Mouse (Mus musculus): Measurements from ENCODE around the gene Gm20388. TPM values are rescaled to one million over a fixed set of nuclear protein-coding genes. Genes with fewer than 3 reads are reported as not detected.

The Gm20388 gene
- polyA plus RNA-seq, 1 experiment from 2014 or later, result not detected

DNA sequence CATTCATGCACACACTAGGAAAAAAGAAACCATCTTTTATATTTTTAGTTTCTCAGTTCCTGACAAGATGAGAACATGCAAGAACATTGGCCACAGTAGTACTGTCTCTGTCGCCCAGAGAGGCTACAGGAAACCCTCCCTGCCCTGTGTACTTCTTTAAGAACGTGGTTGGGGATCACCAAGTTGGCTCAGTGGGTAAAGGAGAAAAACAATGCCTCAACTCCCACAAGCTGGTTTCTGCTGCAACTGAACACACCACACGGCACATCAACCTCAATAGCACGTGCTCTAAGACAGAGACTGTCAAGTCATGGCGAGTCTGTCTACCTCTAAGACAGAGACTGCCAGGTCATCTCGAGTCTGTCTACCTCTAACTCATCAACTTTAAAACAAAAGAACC is 3042.4 kb downstream of the Gm20388 start:
- H3K36me3 ChIP-seq (ENCODE audit: control insufficient read depth, insufficient read depth, low read length), result no peaks in the 10 kb centered on the region
- peaks cover 16 to 41% of the 10 kb centered on the region in 2 experiments for H3K4me1 ChIP-seq (ENCODE audit: control insufficient read depth in 2 of 2, insufficient read depth in 2 of 2, low read length in 2 of 2)
- ATAC-seq (ENCODE audit: insufficient number of reproducible peaks, insufficient read depth, low FRiP score, low read depth), result no peak
- no peaks in the 10 kb centered on the region for H3K9me3 ChIP-seq (ENCODE audit: control insufficient read depth, low read length)
- no peak overlapping the region for H3K4me3 ChIP-seq (ENCODE audit: control insufficient read depth in 1 of 2, insufficient read depth in 1 of 2, low read depth in 1 of 2, low read length in 2 of 2)
- H3K27ac ChIP-seq (replicated peaks in 1 of 2; ENCODE audit: control insufficient read depth in 1 of 2, insufficient read depth in 1 of 2, low read depth in 2 of 2, low read length in 2 of 2), result no peak overlapping the region
- H3K9ac ChIP-seq (ENCODE audit: low read length), result no peak overlapping the region
- H3K27me3 ChIP-seq (ENCODE audit: control insufficient read depth, insufficient read depth, low read length), result no peaks in the 10 kb centered on the region
- no peak overlapping the region for H3K4me2 ChIP-seq (ENCODE audit: low read length)
- WGBS, result 86% methylated on average over 6 of the region's 6 CpGs

DNA sequence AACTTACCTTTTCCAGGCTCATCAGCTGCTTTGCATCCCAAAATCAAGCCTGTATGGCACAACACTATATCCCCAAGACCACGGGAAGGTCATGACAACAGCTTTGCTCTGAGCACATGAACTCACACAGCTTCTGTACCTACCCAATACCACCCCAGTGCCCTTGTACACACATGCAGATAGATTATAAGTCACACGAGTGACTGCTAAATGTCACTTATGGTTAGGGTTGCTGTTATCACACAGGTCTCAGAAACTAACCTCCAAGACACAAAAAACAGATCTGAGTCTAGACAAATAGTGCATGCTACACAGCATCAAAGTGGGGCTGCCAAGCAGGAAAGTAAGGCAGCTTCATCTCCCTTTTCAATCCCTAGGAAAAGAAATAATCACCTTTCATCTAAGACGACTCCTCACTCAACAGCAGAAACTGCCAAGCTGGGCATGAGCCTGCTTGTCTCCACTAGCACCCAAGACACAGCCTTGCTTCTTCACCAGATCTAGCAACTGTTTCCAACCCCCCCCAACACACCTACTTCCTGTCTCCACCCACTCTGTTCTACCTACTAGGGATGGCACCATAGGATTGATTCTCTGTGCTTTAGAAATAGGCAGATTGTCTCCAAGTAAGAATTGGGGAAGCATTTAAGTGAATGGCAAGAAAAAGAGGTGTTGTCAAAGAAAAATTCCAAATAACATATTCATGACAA is 3043.6 kb downstream of the Gm20388 start:
- 61% methylated on average over 3 of the region's 3 CpGs for whole genome bisulfite sequencing
- peaks cover 15 to 37% of the 10 kb centered on the region in 2 experiments for H3K4me1 ChIP-seq (ENCODE audit: control insufficient read depth in 2 of 2, insufficient read depth in 2 of 2, low read length in 2 of 2)
- no peak overlapping the region for H3K4me2 ChIP-seq (ENCODE audit: low read length)
- no peaks in the 10 kb centered on the region for H3K27me3 ChIP-seq (ENCODE audit: control insufficient read depth, insufficient read depth, low read length)
- H3K9me3 ChIP-seq (ENCODE audit: control insufficient read depth, low read length), result no peaks in the 10 kb centered on the region
- no peaks in the 10 kb centered on the region for H3K36me3 ChIP-seq (ENCODE audit: control insufficient read depth, insufficient read depth, low read length)
- no peak overlapping the region for H3K27ac ChIP-seq (replicated peaks in 1 of 2; ENCODE audit: control insufficient read depth in 1 of 2, insufficient read depth in 1 of 2, low read depth in 2 of 2, low read length in 2 of 2)
- ATAC-seq (ENCODE audit: insufficient number of reproducible peaks, insufficient read depth, low FRiP score, low read depth), result no peak
- H3K9ac ChIP-seq (ENCODE audit: low read length), result no peak overlapping the region
- H3K4me3 ChIP-seq (ENCODE audit: control insufficient read depth in 1 of 2, insufficient read depth in 1 of 2, low read depth in 1 of 2, low read length in 2 of 2), result no peak overlapping the region

DNA sequence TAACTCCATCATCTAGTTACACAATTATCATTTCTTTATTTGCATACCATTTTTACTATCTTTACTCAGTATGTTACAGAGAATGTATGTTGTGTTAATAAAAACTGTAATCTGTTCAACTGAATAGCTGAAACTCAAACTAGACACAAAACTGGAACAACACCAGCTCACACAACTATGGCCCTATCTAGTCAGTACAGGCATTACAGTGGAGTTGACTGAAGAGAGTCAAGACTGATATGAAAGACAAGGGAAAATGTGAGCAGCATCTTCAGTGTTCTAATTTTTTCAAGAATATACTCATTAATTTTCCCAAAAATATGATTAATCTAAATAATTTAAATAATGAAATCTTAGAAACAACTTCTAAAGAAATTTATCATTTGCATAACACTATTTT is 3044.6 kb downstream of the Gm20388 start:
- no peak for ATAC-seq (ENCODE audit: insufficient number of reproducible peaks, insufficient read depth, low FRiP score, low read depth)
- no peaks in the 10 kb centered on the region for H3K36me3 ChIP-seq (ENCODE audit: control insufficient read depth, insufficient read depth, low read length)
- no peak overlapping the region for H3K27ac ChIP-seq (replicated peaks in 1 of 2; ENCODE audit: control insufficient read depth in 1 of 2, insufficient read depth in 1 of 2, low read depth in 2 of 2, low read length in 2 of 2)
- no peak overlapping the region for H3K4me2 ChIP-seq (ENCODE audit: low read length)
- H3K4me1 ChIP-seq (ENCODE audit: control insufficient read depth in 2 of 2, insufficient read depth in 2 of 2, low read length in 2 of 2), result peaks cover 9 to 27% of the 10 kb centered on the region in 2 experiments; a peak in 3 of 4 replicates
- no peaks in the 10 kb centered on the region for H3K9me3 ChIP-seq (ENCODE audit: control insufficient read depth, low read length)
- H3K27me3 ChIP-seq (ENCODE audit: control insufficient read depth, insufficient read depth, low read length), result no peaks in the 10 kb centered on the region
- H3K4me3 ChIP-seq (ENCODE audit: control insufficient read depth in 1 of 2, insufficient read depth in 1 of 2, low read depth in 1 of 2, low read length in 2 of 2), result no peak overlapping the region
- H3K9ac ChIP-seq (ENCODE audit: low read length), result no peak overlapping the region

DNA sequence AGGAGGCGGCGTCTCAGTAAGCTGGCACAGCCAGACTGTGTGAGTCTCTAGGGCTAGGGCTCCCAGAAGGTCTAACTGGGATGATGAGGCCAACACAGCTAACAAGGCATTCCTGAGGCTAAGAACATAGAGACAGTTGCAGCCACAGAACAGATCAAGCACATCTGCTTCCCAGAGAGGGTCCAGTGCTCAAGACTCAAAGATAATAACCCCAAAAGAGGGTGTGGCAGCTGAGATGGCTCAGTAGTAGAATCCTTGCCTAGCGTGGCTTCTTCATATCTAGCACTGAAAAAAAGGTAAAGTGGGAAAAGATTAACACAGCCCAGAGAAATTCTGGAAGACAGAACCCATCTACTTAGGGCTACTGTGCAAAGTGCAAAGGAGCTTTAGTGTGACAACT is 3045.4 kb downstream of the Gm20388 start:
- 88% methylated on average over 3 of the region's 3 CpGs for WGBS
- Histone ChIP-seq H3K27me3 (ENCODE audit: control insufficient read depth, insufficient read depth, low read length) (no peaks in the 10 kb centered on the region), H3K4me1 (ENCODE audit: control insufficient read depth in 2 of 2, insufficient read depth in 2 of 2, low read length in 2 of 2) (peaks cover 13 to 29% of the 10 kb centered on the region in 2 experiments), H3K4me3 (ENCODE audit: control insufficient read depth in 1 of 2, insufficient read depth in 1 of 2, low read depth in 1 of 2, low read length in 2 of 2) (no peak overlapping the region), H3K4me2 (ENCODE audit: low read length) (no peak overlapping the region), H3K36me3 (ENCODE audit: control insufficient read depth, insufficient read depth, low read length) (no peaks in the 10 kb centered on the region), H3K9ac (ENCODE audit: low read length) (no peak overlapping the region), H3K9me3 (ENCODE audit: control insufficient read depth, low read length) (no peaks in the 10 kb centered on the region), H3K27ac (replicated peaks in 1 of 2; ENCODE audit: control insufficient read depth in 1 of 2, insufficient read depth in 1 of 2, low read depth in 2 of 2, low read length in 2 of 2) (no peak overlapping the region)
- ATAC-seq (ENCODE audit: insufficient number of reproducible peaks, insufficient read depth, low FRiP score, low read depth), result no peak

DNA sequence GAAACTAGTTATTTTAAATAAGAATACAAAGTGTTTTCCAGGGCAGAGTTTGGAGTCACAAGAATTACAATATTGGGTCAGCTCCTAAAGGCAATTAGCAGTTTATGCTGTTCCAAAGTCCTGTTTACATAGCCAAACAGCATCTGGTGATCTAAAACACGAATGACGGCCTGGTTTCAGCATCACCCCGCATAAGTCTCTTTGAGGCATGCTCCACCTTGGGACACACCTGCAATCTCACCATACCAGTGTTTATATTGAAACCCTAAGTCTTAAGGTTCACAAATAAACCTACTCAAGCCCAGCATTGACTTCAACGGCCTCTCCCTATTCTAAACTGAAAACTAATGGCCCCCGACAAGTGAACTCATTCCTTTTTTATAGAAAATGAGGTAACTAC is 3049.7 kb downstream of the Gm20388 start:
- H3K4me2 ChIP-seq (ENCODE audit: low read length), result no peak overlapping the region
- WGBS, result 81% methylated on average over 5 of the region's 5 CpGs
- peaks cover 15 to 36% of the 10 kb centered on the region in 2 experiments for H3K4me1 ChIP-seq (ENCODE audit: control insufficient read depth in 2 of 2, insufficient read depth in 2 of 2, low read length in 2 of 2)
- no peak overlapping the region for H3K27ac ChIP-seq (replicated peaks in 1 of 2; ENCODE audit: control insufficient read depth in 1 of 2, insufficient read depth in 1 of 2, low read depth in 2 of 2, low read length in 2 of 2)
- no peak for ATAC-seq (ENCODE audit: insufficient number of reproducible peaks, insufficient read depth, low FRiP score, low read depth)
- 0 out of 2 replicates have a peak, but pooled peaks cover 4% of the 10 kb centered on the region for H3K36me3 ChIP-seq (ENCODE audit: control insufficient read depth, insufficient read depth, low read length)
- H3K9ac ChIP-seq (ENCODE audit: low read length), result no peak overlapping the region
- H3K27me3 ChIP-seq (ENCODE audit: control insufficient read depth, insufficient read depth, low read length), result no peaks in the 10 kb centered on the region
- no peaks in the 10 kb centered on the region for H3K9me3 ChIP-seq (ENCODE audit: control insufficient read depth, low read length)
- H3K4me3 ChIP-seq (ENCODE audit: control insufficient read depth in 1 of 2, insufficient read depth in 1 of 2, low read depth in 1 of 2, low read length in 2 of 2), result no peak overlapping the region

GRCm38 (mm10) chr8:122960932-122961331 is 3050.3 kb downstream of the Gm20388 start:
- Histone ChIP-seq H3K4me1 (ENCODE audit: control insufficient read depth in 2 of 2, insufficient read depth in 2 of 2, low read length in 2 of 2) (peaks cover 13 to 31% of the 10 kb centered on the region in 2 experiments), H3K27ac (replicated peaks in 1 of 2; ENCODE audit: control insufficient read depth in 1 of 2, insufficient read depth in 1 of 2, low read depth in 2 of 2, low read length in 2 of 2) (no peak overlapping the region), H3K36me3 (ENCODE audit: control insufficient read depth, insufficient read depth, low read length) (0 out of 2 replicates have a peak, but pooled peaks cover 4% of the 10 kb centered on the region), H3K27me3 (ENCODE audit: control insufficient read depth, insufficient read depth, low read length) (no peaks in the 10 kb centered on the region), H3K4me3 (ENCODE audit: control insufficient read depth in 1 of 2, insufficient read depth in 1 of 2, low read depth in 1 of 2, low read length in 2 of 2) (no peak overlapping the region), H3K9me3 (ENCODE audit: control insufficient read depth, low read length) (no peaks in the 10 kb centered on the region), H3K4me2 (ENCODE audit: low read length) (no peak overlapping the region), H3K9ac (ENCODE audit: low read length) (no peak overlapping the region)
- ATAC-seq (ENCODE audit: insufficient number of reproducible peaks, insufficient read depth, low FRiP score, low read depth), result 0 out of 2 replicates have a peak, but pooled peaks have one; percentile 50
- 4% methylated on average over 1 of the region's 1 CpGs for WGBS

GRCm38 (mm10) chr8:122961458-122961857 is 3050.8 kb downstream of the Gm20388 start:
- H3K4me2 ChIP-seq (ENCODE audit: low read length), result no peak overlapping the region

DNA sequence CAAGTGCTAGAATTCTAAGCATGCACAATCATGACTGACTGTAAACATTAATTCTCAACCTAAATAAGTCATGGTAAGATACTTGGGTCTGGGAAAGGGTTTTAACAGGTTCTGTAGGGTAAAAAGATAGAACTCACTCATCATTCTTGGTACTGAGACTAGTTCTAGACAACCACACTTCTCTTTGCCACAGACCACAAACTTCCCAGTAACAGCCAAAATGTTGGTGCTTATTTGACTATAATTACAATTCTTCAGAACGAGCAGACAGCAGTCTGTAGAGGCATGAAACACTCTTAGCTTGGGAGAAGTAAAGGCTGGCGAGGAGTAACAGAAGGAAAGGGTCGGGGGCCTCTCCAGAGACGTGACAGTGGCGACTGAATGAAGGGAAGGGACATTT is 3051.4 kb downstream of the Gm20388 start:
- H3K4me3 ChIP-seq (ENCODE audit: control insufficient read depth in 1 of 2, insufficient read depth in 1 of 2, low read depth in 1 of 2, low read length in 2 of 2), result no peak overlapping the region
- no peak overlapping the region for H3K4me2 ChIP-seq (ENCODE audit: low read length)
- WGBS, result 62% methylated on average over 5 of the region's 5 CpGs
- no peak overlapping the region for H3K9ac ChIP-seq (ENCODE audit: low read length)
- ATAC-seq (ENCODE audit: insufficient number of reproducible peaks, insufficient read depth, low FRiP score, low read depth), result no peak
- no peaks in the 10 kb centered on the region for H3K9me3 ChIP-seq (ENCODE audit: control insufficient read depth, low read length)
- H3K27me3 ChIP-seq (ENCODE audit: control insufficient read depth, insufficient read depth, low read length), result no peaks in the 10 kb centered on the region
- H3K27ac ChIP-seq (replicated peaks in 1 of 2; ENCODE audit: control insufficient read depth in 1 of 2, insufficient read depth in 1 of 2, low read depth in 2 of 2, low read length in 2 of 2), result no peak overlapping the region; a peak in 1 of 4 replicates
- 0 out of 2 replicates have a peak, but pooled peaks cover 4% of the 10 kb centered on the region for H3K36me3 ChIP-seq (ENCODE audit: control insufficient read depth, insufficient read depth, low read length)
- peaks cover 8 to 28% of the 10 kb centered on the region in 2 experiments for H3K4me1 ChIP-seq (ENCODE audit: control insufficient read depth in 2 of 2, insufficient read depth in 2 of 2, low read length in 2 of 2)

More at GRCm38 (mm10) chr8:122961458-122961857, 3050.8 kb downstream of the Gm20388 start:
- ATAC-seq (ENCODE audit: insufficient number of reproducible peaks, insufficient read depth, low FRiP score, low read depth), result no peak
- peaks cover 11 to 28% of the 10 kb centered on the region in 2 experiments for H3K4me1 ChIP-seq (ENCODE audit: control insufficient read depth in 2 of 2, insufficient read depth in 2 of 2, low read length in 2 of 2)
- H3K9me3 ChIP-seq (ENCODE audit: control insufficient read depth, low read length), result no peaks in the 10 kb centered on the region
- no peak overlapping the region for H3K9ac ChIP-seq (ENCODE audit: low read length)
- H3K27me3 ChIP-seq (ENCODE audit: control insufficient read depth, insufficient read depth, low read length), result no peaks in the 10 kb centered on the region
- no peak overlapping the region for H3K4me3 ChIP-seq (ENCODE audit: control insufficient read depth in 1 of 2, insufficient read depth in 1 of 2, low read depth in 1 of 2, low read length in 2 of 2)
- H3K27ac ChIP-seq (replicated peaks in 1 of 2; ENCODE audit: control insufficient read depth in 1 of 2, insufficient read depth in 1 of 2, low read depth in 2 of 2, low read length in 2 of 2), result no peak overlapping the region
- WGBS, result 5% methylated on average over 2 of the region's 2 CpGs
- H3K36me3 ChIP-seq (ENCODE audit: control insufficient read depth, insufficient read depth, low read length), result 0 out of 2 replicates have a peak, but pooled peaks cover 4% of the 10 kb centered on the region

All from heart, embryonic 14.5 days (tissue).